Mouse (Mus musculus): Measurements from ENCODE around the gene Samd14.

Gene Samd14

GRCm38 (mm10) chr11:94990102-94990748 is 19.5 kb upstream of the Samd14 start:
- DNase-seq, result no peak

GRCm38 (mm10) chr11:94990749-94991577 is 18.7 kb upstream of the Samd14 start, which contains the start of gene Ppp1r9b:
TSS of gene Ppp1r9b (plus strand) at chr11:94991035.
- DNase-seq, result peak; percentile 91

- peak; percentile 69 for DNase-seq
Observed at GRCm38 (mm10) chr11:94991641-94992479, 17.8 kb upstream of the Samd14 start.

GRCm38 (mm10) chr11:94992480-94992753 is 17.3 kb upstream of the Samd14 start:
- DNase-seq, result no peak

GRCm38 (mm10) chr11:94992754-94993606 is 16.7 kb upstream of the Samd14 start:
- DNase-seq, result peak; percentile 56

DNA sequence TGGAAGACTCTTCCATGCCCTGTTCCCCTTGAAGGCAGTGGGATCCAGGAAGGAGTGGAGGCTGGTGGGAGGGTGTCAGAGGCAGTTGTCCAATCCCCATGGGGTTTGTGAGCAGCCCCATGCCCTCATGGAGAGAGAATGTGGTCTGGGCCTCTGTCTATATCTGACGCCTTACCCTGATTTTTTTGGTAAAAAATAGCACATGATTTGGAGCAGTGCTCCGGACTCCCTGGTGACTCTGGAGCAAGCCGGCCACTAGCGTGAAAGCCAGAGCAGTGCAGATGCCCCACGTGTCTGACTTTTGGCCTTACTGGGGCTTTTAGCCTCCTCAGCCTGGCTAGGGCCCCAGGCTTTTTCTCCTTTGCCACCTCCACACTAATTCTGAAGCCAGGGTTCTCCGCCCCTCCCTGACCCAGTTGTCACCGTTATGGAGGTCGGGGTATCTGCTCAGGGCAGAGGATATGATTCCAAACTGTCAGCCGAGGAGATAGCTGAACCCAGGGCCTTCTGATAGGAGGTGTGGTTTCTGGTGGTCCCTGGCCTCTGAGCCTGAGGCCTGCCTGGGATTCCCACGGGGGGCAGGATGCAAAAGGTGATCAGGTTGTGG is 15.4 kb upstream of the Samd14 start:
- no peak for DNase-seq

- no peak for DNase-seq
Observed at GRCm38 (mm10) chr11:94994947-94995772, 14.5 kb upstream of the Samd14 start.

GRCm38 (mm10) chr11:94996101-94996500 is 13.6 kb upstream of the Samd14 start:
- no peak for DNase-seq

GRCm38 (mm10) chr11:94996984-94997383 is 12.7 kb upstream of the Samd14 start:
- DNase-seq, result no peak

DNA sequence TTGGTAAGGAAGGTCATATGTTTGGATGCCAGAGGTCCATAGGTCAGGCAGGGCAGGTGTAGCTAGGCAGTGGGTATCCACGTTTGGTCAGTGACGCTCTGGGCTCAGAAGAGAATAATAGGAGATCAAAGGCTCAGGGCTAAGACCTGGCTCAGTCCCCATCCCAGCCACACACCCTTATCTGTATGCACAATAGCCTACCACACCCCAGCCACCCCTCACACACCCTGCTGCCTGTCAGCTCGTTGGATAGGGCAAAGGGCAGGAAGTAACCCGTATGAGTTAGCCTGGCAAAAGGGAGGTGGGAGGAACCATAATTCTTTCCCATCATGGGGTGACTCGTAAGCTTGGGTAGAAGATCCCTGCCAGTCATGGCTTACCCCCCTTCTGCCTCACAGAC is 12.1 kb upstream of the Samd14 start:
- DNase-seq, result no peak

GRCm38 (mm10) chr11:94998041-94998531 is 11.6 kb upstream of the Samd14 start:
- DNase-seq, result peak; percentile 59

GRCm38 (mm10) chr11:95000128-95000527 is 9.6 kb upstream of the Samd14 start:
- DNase-seq, result no peak

- DNase-seq, result no peak
Observed at GRCm38 (mm10) chr11:95000548-95000947, 9.1 kb upstream of the Samd14 start.

- no peak for DNase-seq
Observed at GRCm38 (mm10) chr11:95001058-95001457, 8.6 kb upstream of the Samd14 start.

DNA sequence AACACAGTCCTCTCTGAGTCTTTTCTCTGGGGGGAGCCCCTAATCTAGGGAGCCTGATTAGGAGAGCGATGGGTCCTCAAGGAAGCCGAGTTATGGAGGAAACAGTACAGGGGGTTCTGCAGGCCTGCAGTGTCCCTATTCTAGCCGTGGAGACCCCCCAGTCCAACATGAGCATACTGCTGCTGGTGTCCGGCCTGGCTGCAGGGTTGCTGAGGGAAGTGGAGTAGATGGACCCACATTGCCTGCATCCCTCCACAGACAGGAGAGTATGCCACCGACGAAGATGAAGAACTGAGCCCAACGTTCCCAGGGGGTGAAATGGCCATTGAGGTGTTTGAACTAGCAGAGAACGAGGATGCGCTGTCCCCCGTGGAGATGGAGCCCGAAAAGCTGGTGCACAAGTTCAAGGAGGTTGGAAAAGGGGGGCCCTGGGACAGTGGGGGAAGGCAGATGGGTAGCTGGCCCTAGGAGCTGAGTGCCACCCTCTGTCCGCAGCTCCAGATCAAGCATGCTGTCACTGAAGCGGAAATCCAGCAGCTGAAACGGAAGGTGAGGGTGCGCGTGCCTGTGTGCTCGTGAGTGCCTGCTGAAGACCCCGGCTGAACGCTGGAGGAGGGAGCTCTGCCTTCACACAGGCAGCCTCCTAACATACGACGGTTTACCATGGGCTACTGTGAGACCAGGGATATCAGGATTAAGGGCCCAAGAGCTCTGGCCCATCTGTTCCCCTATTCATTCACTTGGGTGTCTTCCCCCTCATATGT is 7.9 kb upstream of the Samd14 start:
- DNase-seq, result no peak

DNA sequence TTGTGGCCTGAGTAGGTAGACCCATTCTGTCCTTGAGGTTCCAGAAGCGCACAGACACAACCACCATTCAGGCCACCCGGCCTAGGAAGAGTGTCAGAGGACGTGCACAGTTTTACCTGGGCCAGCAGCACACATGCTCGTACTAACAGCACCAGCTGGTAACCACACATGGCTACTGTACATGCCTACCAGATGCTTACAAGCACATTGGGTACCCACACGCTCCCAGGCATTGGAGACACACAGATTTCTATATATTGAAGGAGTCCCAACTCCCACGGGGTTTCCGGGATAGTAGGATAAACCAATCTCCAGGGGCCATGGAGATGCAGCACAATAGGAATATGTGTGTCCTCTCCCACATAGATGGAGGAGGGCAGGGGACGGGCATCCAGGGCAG is 7.0 kb upstream of the Samd14 start:
- DNase-seq, result no peak

GRCm38 (mm10) chr11:95004136-95004936 is 5.3 kb upstream of the Samd14 start:
- DNase-seq, result no peak

DNA sequence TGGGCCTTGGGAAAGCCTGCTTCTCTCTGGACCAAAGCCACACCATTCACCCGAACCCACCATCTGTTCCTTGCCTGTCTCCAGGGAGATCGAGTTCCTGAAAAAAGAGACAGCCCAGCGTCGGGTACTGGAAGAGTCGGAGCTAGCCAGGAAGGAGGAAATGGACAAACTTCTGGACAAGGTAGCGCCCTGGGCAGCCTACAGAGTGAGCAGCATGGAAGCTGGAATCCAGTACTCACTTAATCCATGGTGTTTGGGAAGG is 4.8 kb upstream of the Samd14 start:
- no peak for DNase-seq

- no peak for DNase-seq
Observed at GRCm38 (mm10) chr11:95006038-95006437, 3.6 kb upstream of the Samd14 start.
